Mouse (Mus musculus) kidney, adult 18-20 months (tissue): Measurements from ENCODE around the gene Pdgfa.

Experiments used
- DNase-seq: peaks from one replicate; pipeline ENCODE4 v3.0.0; 2021

Pdgfa gene

DNA sequence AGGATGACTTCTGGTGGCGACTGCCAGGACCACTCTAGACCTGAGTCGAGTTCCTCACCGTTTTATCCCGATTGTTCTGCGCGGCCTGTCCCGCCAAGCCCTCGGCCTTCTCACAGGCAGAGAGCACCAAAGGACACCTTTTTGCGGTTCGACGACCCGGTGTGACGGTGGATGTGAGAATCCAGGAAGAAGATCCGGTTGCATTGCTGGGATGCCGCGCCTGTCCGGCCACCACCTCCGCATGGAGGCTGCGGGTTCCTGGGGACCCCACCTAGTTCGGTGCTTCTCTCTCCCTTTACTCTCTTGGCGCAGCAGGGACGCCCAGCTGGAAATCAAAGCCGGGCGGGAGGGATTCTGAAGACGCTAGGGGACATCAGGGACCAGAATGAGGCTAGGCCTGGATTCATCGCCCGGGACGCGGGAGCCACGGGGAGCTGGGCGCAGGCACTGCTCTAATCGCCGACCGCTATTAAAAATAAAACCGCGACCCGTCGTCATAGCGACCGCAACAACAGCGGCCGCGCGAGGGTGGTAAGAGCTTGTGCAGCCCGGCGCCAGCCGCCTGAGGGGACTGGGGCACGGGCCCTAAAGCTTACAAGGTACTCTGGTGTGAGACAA lies at the start of gene Pdgfa:
Gene Pdgfa, minus strand, starts transcription at position 200 of the 618 bp plus-strand sequence.
- DNase-seq, result peak; percentile 62

DNA sequence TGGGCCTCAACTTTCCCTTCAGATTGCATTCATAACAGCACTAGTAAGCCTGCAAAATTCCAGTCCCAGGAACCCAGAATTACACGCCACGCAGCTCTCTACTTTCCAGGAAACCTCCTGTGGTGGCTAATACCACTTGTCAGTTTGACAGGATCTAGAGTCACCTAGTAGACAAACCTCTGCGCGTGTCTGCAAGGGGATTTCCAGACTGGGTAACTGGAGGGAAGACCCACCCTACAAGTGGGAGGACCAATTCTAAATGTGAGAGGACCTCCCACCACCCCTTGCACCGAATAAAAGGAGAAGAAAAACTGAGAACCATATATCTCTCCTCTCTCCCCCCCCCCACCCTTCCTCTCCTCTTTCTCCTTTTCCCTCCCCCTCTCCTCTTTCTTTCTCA lies 49.5 kb upstream of the Pdgfa start:
- no peak for DNase-seq

DNA sequence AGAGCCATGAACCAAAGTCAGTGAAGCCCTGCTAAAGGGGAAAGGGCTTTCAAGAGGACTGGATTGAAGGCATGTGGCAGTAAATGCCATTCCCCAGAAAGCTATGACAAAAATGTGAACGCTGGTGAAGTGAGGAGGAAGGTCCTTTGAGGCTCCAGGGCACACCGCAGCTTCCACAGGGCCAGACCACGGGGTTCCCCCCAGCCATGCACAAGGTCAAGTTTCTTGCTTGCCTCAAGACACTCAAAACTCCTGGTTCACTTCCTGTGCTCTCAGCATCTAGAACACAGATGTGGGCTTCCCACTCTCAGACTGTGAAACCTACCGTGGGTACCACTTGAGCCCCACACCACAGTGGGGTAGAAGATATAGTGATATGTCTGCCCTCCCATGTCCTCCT lies 46.4 kb upstream of the Pdgfa start:
- no peak for DNase-seq

DNA sequence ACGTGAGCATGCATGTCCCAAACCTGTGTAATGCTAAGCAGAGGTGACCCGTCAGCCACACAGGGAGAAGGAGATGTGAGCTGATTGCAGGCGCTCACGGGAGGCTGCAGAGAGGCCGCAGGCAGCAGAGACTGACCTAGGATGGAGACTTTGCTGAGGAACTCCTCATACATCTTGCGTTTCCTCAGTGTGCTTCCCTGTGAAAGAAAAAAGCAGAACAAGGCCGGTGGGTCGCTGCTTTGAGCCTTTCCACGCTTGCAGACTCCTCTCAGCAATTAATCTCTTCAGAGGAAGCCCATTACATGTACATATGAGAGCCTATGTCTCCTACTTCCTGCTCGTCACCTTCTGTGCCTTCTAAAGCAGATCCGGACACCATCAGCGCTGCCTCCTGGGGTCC lies 45.1 kb upstream of the Pdgfa start:
- no peak for DNase-seq

DNA sequence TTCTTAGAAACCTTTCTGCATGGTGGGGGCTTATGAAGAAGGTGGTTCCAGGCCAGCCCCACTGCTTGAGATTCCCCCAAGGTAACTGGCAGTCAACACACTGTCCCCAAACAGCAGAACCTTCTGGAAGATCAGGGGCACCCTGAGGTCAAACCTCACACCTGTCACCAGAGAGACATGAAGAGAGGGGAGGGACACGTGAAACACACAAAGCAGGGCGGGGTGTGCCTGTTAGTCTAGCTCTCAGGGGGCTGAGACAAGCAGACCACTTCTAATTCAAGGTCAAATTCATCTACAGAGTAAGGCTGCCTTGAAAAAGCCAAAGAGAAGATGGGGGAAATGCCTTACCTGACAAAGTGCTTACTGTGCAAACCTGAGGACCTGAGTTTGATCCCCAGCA lies 38.0 kb upstream of the Pdgfa start:
- DNase-seq, result no peak

DNA sequence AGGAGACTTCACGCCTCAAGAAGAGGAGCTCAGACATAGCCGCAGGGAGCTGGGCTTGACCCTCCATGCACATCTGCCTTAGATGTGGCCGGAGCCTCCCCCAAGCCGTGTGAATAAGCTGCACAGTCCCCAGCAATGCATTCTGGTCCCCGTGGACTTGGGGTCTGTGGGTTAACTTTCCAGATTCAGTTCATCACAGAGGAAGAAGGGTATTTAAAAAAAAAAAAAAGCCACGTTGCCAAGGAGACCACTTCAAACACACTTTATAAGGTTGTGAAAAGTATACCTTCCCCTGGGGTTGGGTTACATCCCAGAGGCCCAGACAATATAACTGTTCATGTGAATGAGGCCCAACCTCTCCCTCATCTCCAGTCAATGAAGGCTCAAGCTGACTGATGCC lies 37.6 kb upstream of the Pdgfa start:
- DNase-seq, result no peak

DNA sequence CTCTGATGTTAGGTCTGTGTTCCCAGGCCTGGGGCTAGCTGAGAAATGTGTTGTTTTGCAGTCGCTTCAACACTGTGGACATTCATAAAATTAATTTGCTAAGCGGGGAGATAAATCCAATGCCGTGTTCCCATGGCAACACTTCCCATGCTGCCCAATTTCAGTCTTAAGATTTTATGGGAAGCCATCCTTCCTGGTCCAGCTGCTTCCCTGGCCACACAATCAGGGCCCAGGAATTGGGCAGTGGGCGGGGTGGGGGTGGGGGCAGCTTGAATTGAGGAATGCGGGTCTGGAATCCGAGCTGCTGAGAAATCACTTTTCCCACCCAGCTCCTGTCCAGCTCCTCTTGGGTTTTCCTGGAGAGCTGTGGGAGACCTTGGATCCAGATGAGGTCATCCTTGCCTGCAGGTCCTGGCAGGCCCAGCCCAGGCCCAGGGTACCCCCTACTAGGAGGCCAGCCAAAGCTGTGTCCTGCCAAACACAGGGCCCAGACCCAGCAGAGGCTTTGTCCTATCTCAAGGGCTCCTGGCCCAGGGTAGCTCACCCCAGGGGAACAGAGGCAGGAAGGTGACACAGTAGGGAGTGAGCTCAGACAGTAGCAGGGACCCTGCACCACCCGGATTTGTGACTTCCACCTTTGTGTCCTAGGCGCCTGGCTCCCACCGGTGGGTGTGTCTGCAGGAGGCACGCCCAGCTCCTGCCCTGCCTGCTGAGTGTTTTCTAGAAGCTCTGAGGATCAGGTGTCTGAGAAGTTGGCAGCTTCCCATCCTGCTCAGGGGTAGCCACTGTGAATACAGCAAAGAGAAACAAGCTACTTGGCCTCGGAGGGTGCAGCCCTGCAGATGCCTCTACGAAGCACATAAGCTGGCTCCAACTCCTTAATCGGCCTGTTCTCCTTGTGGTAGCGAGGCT lies 36.5 kb upstream of the Pdgfa start:
- DNase-seq, result peak; percentile 32

DNA sequence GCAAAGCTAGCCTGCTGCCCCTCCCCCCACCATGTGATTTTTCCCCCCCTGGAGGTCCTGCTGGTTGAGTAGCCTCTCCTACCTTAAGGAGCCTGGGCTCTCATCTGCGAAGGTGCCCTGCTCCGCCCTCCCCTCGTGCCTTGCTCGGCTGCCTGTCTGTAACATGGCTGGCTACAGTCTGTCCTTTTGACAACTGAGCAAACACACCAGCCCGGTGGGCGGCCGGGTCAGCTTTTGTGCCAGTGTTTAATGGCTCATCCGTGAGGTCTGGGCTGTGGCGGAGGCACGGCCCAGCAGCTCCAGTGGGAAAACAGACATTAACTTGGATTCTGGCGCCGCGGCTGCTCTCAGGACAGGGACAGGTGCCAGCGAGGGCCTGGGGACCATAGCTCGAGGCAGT lies 30.4 kb upstream of the Pdgfa start:
- peak; percentile 35 for DNase-seq

DNA sequence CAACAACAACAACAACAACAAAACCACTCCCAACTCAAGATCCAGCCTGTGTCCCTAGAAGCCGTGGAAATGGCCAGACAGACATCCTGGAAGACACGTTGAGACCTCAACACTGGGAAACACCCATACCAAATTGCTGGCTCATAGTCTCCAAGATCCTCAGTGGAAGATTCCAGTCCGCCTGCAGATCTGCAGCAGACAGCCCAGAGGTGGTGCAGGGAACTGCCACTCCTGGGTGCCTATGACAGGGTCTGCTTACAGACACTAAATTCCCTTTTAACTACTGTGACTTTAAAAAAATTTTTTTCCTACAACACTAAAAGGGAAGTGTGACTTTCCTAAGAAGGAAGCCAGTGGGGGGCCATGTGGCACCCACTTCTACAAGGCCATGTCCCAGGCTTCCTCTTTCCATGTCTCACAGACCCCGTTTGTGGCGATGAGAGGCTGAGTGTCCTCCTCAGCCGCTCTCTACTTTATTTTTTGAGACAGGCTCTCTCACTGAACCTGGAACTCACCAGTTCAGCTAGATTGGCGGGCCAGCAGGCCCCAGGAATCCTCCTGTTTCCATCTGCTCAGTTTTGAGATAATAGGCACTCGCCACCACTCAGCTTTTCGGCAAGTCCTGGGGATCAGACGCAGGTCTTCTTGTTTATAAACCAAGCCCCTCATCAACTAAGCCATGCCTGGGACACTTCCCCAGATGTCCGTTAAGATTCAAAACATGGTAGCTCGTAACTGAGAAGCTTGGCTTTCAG lies 27.4 kb upstream of the Pdgfa start:
- no peak for DNase-seq

DNA sequence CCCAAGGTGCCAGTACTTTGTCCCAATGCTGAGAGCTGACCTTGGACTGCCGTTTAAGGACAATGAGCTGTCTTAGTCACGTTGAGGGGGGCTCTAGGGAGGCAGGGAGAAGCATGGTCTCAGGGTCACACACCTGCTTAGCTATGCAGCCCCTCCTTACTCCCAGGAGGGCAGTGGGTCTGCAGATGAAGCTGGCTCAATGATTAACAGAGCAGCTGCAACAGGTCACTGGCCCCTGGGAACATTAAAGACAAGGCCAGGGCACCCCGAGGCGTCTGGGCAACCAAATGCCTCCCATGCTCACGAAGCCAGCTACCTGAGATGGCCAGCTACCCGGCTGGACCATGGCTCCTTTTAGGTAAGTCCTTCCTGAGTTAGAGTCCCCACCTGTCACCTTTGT lies 23.4 kb upstream of the Pdgfa start:
- DNase-seq, result peak; percentile 51

DNA sequence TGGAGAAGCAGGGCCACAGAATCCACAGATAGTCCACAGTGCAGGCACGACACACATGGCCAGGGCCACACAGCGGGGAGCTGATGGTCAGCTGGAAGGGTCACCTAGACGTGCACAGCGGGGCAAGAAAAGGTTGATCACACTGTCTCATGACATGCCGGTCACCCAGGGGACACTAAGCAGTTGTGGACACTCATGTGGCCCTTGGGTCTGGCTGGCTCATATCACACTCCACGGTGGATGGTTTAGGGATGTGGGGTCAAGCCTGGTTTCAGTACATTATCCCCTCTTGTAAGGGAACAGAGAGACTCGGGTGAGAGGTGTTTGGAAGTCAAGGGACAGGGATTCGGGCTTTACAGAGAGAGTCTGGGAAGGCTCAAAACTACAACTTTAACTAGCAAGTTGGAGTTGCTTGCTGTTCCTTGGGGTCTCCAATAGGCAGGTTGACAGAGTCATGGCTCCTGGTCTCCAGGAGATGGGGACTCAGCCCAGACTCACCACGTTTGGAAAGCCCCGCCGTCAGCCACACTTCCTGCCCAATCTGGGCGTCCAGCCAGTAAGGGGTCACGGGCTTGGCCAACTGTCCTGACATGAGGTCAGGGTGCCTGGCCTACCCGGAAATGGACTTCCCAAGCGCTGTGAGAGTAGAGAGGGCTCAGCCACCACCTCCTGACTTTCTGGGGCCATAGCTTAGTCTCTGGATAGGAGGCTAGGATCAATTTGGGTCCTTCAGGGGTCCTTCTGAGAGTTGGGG lies 20.4 kb upstream of the Pdgfa start:
- DNase-seq, result peak; percentile 89

DNA sequence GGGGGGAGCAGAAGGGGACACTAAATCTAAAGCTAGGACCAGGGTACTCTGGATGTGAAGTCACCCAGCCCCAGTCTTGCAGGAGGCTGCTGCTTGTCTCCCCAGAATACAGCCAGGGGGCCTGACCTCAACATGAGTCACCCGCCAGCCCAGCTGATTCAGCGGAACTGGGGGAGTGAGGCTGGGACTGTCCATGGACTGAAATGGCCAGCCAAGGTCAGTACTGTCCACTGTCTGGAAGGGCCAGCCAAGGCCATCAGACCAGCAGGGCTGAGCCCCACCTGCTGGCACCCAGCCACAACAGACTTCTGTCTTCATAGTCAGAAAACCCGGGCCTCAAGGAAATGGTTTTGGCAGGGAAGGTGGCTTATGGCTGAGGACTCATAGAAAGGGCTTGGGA lies 17.9 kb upstream of the Pdgfa start:
- peak; percentile 72 for DNase-seq

DNA sequence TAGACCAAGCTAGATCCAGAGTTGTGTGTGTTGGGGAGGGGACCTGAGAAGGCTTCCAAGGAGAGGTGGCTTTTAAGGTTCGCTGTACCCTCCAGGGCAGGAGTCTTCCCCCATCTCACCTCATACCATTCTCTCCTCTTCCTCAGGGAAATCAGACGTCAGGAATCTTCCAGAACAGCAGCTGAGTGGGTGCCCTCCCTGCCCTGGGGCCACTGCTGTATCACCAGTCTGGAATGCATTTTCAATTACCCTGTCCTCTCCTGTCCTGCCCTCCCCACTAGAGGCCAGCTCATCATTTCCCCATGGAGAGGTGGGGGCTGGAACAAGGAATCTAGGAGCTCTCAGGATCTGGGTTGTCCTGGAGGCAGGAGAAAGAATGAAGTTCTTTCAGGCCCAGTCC lies 13.5 kb upstream of the Pdgfa start:
- DNase-seq, result no peak

DNA sequence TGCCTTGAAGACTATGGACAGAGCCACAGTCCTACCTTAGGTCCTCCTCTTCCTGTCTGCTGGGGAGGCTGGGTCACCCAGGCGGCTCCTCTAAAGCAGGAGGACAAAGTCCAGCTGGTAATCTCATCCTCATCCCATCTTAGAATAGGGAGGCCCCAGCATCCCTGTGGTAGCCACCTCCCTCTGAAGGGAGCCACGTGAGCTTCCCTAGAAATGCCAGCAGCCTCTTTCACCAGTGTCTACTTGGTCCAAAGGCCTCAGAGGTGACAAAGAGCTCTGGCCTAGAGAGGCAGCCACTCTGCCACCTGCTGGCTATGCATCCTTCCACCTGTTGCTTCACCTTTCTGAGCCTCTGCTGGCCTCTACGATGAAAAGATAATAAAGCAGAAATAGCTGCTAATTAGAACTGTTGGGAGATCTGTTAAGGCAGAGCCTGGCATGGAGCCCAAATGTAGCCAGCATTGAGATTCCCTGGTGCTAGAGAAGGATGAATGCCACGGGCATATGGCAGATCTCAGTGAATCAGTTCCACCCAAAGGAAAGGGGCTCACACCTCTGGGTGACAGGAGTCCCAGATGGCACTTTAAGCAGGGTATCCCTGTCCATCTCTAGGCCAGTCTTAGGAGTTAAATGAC lies 10.1 kb upstream of the Pdgfa start:
- DNase-seq, result peak; percentile 73

DNA sequence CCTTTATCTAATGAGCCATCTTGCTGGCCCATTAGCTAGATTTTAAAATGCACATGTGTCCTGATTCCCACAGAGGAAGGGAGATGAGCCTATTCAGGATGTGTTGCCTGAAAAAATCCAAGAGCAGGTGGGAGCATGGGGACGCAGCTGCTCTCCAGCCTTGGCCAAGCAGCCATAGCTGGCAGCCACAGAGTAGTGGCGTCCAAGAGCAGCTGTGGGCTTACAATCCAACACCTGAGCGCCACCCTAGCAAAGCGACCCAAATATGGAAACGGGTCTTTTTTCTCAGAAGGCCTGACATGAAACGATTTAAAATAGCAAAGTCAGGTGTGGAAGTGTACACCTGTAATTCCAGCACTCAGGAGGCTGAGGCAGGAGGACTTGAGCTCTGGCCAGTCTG lies 7.4 kb upstream of the Pdgfa start:
- DNase-seq, result no peak

DNA sequence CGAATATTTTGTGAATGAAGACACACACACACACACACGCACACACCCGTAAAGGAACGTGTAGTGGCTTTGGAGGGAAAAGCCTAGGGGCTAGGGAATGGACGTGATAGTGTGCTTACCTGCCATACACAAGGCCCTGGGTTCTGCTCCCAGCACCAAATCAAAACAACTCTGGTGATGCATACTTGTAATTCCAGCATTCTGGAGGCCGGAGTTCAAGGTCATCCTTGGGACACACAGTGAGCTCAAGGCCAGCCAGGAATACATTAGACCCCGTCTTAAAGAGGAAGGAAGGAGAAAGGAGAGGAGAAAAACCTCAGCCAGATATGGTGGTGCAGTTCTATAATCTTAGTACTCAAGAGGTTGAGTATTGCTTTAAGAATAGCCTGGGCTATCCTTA lies 2.5 kb upstream of the Pdgfa start:
- no peak for DNase-seq

DNA sequence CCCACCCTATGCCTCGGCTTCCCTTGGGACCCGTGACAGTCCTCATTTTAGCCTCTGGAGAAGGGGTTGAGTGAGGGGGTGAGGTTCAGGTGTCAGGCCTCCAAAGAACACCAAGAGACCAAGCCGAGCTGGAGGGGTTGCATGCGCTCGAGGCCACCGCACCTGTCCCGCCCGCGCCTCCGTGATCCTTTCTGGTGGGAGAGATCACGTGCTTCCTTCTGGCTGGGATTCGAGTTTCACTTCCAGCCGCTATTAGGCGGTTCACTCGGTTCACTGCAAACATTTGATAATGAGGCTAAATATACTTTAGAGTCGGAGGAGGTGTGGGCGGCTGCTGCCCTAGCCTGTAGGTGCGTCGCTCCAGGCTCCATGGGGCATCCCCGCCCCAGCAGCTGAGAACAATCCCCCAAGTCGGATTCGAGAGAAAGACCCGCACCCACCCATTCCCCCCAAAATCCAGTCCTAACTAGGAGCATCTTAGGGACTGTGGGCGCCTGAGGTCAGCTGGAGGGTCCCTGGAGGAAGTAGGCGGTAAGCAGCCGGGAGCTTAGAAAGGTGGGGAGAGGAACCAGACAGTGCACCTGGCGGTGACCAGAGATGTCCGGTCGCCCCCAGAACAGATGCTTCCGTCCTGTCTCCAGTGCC lies 888 bp upstream of the Pdgfa start:
- peak; percentile 55 for DNase-seq

DNA sequence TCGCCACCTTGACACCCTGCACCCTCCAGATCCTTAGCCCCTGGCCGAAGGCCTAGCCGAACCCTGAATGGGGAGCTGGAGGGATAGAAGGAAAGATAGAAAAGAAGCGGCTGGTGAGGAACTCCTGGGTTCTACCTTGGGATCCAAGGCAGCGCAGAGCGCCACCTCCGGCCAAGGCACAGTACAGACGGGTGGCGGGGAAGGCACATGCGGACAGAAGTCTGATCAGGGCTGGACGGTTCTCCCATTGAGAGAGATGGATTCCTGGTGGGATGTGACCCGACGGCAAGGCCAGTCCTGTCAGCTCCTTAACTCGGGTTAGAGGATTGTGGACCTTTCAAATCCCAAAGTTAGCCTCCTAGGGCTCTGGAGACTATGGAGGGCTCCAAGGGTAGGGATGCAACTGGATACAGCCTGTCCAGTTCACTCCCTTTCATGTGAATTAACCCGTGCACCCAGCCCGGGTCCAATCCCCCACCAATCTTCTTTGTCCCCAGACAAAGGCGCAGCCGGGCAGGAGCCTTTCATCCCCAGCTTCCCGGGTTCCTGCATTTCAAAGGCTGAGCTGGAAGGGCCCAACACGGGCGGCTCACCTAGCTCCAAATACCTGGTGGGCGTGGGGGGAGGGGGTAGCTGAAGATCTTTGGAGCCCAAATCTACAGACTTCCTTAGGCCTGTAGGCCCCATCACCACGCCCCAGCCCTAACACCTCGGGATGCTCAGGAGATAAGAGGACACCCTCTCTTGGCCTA lies 672 bp downstream of the Pdgfa start:
- no peak for DNase-seq

DNA sequence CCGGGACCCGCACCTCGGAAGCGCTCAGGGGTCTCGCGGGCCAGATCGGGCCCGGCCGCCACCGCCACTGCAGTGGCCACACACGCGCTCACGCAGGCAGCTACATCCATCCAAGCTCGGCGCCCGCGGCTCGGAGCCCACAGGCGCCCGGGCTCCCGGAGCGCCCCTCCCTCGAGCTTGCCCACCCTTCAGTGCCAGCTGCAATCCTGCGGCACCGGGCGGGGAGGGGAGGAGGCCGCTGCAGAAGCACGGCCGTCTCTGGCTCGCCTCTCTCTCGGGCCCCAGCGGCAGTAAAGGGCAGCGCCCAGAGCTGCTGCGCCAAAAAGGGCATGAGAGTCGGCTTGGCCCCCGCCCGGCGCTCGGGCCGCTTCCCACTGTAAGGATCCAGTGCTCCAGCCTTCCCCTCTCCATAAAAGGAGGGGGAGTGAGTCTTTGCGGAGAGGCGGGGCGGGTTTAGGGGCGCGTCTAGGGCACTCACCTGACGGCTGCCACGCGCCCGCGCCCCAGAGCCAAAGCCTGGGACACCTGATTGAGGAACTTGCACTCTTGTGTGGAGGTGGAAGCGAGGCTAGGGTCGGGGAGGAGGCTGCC lies 1.4 kb downstream of the Pdgfa start:
- peak; percentile 84 for DNase-seq

DNA sequence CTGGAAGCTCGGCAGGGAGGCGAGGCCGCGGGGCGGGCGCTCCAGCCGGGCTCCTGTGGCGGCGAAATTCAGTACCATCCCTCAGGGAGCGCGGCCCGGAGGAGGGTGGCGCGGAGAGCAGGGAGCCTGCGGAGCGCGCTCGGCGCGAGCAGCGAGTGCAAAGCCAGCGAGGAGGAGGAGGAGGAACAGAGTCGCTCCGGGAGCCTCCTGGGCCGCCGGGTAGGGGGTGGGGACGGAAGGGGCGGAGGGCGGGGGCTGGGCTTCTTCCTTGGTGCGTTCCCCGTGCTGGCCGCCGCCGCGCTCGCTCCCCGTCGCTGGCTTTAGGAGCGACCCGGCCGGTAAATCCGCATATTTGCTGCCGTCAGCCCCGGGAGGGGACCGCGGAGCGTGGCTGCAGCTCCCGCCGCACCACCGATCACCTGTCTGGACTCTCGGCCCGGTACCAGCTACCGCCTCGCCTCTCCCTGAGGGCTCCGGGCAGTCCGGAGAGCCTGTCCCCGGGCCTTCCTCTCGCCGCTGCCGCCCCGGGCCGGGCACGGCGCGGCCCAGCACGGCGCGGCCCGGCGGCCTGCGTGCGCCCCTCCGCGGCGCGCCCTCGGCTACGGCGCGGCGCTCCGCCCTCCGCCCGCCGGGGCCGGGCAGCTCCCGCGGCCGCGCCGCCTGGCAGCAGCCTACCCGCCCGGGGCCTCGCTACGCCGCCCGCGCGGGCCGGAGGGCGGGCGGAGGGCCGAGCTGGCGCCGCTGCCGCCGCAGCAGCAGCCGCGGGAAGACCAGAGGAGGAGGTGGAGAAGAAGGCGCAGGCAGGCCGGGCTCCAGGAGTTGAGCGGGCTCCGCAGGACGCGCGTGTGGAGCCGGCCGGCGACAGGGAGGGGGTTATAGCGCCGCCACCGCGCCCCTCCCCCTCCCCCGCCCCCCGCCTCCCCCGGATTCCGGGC lies 2.1 kb downstream of the Pdgfa start:
- DNase-seq, result peak; percentile 86
